Mouse (Mus musculus) frontal cortex, postnatal 14 days (tissue): ENCODE measurements at regions not wholly inside any gene's neighbourhood (a gene's known extent, or its start where the extent isn't known, plus 50 kb on each side); places are given as distances from the start of the nearest gene placed in this dataset.

ENCODE experiments used
- DNase-seq, 2 experiments: peaks; one replicate each; pipeline ENCODE4 v3.0.0; 2022; ENCODE audit warnings: low spot score in 2 of 2

DNA sequence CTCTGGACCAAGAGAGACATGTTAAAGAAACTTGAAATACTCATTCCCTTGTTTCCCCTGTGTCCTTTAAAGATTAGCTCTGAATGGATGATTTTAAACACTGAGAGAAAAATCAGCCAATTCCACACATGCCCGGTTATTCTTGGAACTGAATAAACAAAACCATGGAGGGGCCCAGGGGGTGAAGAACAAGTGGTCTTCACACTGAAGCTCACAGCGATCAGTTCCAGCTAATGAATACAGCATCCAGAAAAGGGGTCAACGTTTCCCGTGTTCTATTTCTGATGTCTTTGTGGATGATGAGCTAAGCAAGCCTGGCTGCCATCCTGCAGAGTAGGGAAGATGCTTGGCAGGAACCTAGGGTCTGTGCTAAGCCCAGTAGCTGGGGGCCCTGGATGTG lies 182.3 kb downstream of the Irs2 start:
- no peak for DNase-seq

GRCm38 (mm10) chr8:10825192-10825926 lies 182.9 kb downstream of the Irs2 start:
- no peak for DNase-seq

DNA sequence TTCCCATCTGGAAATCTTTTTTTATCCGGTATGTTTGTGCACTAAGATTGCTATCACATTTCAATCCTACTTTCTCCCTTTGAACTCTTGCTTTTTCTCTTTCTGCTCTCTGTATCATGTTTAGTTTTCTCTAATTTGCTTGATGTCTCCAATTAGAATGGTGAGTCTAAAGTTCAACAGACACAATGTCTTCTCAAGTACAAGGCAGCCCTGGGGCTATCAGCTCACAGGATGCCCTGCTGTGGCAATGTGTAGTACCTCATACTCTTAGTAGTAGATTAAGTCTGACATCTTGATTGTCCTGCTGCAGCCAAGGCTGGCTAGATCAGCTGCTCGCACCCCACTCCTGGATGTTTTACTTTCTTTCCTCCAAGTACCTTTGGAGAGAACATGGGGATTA lies 186.4 kb downstream of the Irs2 start:
- DNase-seq, result no peak

DNA sequence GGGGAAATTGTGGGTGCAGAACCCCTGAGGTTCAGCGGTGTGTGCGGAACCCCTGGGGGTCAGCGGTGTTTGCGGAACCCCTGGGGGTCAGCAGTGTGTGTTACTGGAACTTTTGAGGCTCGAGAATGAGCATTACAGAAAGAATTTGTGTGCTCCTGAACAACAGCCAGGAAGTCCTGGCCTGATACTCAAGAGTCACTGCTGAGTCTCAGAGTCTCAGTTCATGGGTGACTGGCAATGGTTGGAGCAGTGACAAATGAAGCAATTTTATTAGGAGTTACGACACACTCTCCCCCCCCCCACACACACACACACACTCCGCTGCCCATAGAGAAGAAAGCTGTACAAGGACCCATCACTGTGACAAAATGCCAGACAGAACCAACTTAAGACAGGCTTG lies 193.8 kb downstream of the Irs2 start:
- no peak for DNase-seq

DNA sequence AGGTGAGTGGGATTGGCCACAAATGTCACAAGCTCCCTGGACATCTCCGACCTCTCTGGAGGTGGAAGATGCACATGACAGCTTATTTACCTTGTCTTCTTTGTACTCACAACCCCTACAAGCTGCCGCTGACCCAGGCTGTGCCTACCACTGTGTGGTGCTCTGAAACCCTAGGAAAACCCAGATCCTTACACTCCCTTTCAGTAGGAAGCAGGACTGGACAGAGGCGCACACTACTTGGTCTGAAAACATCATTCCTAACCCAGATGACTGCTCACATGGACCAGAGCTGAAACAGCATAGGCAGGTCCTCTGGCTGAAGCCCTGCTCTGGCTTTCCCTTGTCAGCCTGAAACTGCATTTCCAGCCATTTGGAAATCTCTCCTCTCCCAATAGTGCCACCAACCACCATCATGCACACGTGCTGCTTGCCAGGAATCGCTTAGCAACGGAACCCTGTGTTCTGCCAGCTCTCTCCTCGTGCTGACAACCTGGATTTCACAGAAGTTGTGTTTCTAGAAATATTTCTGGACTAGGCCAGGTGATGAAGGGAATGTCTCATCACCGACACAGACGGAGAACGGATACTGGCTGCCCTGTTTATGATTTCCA lies 196.1 kb downstream of the Irs2 start:
- DNase-seq, result peak; percentile 43 to 54

DNA sequence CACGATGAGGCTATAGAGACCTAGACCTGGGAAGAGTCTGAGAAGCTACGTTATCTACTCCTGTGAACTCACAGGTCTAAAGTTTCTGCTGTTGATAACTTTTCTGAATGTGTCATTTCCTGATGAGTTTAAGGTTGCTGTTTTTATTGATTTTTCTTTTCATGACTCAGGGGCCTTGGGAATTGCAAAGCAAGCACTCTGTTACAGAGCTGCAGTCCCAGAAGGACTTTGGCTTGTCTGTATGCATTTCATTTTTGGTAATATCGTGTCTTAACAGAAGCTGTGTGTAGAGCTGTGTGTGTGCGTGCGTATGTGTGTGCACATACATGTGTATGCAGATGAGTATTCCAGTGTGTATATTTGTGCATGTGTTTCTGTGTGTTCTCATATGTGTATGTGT lies 201.2 kb downstream of the Irs2 start:
- DNase-seq, result no peak

- no peak for DNase-seq
Observed at GRCm38 (mm10) chr8:10805405-10806151, 202.7 kb downstream of the Irs2 start.

DNA sequence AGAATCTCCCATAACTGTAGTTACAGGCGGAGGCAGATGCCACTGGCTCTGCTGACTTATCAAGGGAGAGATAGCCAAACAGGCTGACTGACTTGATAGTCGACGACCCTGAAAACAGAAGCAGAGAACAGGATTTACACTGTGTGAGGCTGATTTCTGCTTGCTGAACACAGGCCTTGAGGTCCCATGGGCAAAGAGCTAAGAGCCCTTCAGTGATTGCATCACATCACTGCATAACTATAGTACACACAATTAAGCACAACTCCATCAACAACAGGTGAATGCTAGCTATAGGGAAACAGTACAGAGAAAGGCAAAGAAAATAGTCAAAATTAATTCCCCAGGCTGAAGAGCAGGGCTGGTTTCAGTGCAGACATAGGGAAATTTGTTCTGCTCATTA lies 203.3 kb downstream of the Irs2 start:
- no peak for DNase-seq

DNA sequence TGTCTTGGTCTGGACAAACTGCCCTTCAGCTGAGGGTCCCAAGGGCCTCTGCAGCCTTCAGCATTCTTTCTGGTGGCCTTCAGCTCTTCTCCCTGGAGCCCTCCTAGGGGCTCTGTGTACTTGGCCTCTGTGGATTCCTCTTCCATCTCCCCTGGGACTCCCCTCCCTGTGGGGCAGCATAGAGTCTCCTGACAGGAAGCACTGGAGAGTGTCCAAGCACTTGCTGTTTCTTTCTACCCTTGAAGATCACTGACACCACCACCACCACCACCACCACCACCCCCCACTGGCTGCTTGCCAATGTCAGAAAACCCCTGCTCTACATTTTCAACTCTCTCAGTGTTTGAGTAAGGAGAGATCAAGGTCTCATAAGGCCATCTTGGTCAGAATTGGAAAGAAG lies 206.3 kb downstream of the Irs2 start:
- no peak for DNase-seq

DNA sequence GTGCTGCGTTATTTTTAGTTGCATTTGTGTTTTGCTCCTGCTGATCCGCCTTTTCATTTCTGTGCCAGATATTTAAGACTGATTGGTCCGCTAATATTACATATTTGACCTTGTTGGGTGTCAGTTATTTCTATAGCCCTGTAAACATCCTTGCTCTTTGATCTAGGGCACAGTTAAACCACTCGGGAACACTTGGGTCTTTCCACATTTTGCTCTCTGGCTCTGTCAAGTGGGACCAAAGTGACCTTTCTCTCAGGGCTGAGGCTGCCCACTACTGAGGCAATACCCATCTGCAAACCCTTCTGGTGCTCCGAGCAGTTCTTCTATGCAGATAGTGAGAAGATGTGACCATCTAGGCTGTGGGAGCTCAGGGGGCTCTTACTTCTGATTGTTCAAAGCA lies 206.7 kb downstream of the Irs2 start:
- DNase-seq, result no peak

DNA sequence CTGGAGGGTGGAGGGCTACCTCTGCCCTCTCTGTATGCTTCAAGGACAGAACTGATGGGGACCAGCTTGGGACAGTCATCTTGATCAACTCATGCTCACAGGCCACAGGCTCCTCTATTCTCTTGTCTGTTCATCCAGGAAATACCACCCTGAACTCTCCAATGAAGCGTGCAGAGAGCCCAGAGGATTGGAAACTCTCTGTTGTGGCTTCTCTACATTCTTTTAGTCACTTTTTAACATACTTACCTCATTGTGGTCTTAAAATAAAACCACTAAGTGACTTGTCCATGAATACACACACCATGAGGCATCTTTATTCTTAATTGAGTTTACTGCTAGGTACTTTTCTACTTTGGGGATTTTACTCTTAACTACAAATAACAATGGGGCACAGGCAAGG lies 209.8 kb downstream of the Irs2 start:
- no peak for DNase-seq

DNA sequence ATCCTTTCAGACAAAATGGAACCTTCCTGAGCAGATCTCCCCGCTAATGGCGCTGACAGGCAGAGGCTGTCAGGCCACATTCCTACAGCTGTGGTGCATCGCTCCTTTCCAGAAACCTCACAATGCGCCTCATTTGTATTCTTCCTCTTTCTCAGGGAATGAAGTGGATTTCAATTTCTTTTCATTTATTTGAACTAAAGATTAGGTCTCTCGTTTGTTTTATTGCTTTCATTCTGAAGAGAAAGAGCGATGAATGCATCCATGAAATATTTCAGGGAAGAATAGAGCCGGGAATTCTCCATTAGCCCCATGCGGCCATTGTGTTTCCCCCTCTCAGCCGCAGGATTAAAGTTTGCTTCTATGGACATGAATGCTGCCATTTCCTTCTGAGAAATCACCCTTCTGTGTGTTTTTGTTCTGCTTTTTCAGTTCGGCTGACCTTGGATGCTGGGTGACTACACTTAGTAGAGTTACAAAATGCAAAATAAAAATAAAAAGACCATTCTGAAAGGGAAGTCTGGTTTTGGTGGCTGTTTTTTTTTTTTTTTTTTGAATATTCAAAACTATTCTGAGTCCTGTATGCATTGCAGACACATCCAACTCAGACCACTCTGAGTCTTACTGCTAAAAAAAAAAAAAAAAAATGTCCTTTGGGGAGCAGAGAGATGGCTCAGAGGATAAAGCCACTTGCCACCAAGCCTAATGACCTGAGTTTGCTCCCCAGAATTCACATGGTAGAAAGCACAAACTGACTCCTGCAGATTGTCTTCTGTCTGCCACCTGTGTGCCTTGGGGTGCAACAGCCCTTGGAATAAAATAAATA lies 213.7 kb downstream of the Irs2 start:
- DNase-seq, result no peak

DNA sequence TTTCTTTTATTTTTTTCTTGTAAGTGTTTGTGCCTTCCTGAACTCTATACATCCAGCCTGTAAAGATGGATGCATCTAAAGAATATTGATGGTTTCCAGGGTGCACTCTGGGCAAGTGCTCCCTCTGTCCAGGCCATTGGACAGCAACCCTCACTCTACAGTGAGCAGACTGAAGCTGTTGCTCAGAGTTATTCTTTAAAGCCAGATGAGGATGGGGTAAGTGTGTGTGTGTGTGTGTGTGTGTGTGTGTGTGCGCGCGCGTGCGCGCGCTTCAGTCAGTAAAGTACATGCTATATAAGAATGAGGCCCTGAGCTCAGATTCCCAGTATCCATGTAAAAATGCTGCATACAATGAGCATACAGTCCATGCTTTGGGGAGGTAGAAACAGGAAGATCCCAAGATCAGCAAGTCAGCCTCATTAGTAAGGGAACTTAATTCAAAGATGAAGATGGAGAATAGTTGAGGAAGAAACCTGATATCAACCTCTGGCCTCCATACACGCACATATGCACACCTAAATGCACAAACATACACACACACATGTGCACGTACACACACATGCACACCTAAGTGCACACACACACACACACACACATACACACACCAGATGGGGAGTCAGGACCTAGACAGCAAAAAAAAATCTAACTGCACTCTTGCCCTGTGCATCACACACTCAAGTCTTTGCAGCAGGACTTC lies 214.4 kb downstream of the Irs2 start:
- no peak for DNase-seq

GRCm38 (mm10) chr8:10788496-10789200 lies 219.6 kb downstream of the Irs2 start:
- DNase-seq, result no peak

GRCm38 (mm10) chr8:10785801-10786200 lies 222.5 kb downstream of the Irs2 start:
- DNase-seq, result no peak

GRCm38 (mm10) chr8:10785311-10785710 lies 222.9 kb downstream of the Irs2 start:
- DNase-seq, result no peak

- DNase-seq, result no peak
Observed at GRCm38 (mm10) chr8:10784481-10784880, 223.8 kb downstream of the Irs2 start.

DNA sequence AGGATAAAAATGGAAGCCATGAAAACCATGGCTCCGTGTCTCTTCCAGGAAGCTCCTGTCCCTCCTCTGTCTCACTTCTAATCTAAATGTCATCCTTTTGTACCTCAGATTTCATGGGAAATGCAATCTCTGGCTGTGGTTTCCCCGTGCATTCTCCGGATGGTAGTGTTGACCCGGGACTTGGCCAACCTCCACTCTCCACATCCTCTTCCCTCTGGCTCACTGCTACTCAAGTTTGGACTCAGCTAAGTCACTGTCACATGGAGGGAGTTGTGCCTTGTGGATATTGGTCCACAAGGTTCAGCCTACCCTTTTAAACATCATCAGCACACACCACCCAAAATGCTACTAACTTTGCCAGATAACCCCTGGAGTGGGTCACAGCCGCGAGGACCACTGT lies 226.4 kb downstream of the Irs2 start:
- DNase-seq, result no peak

- DNase-seq, result no peak
Observed at GRCm38 (mm10) chr8:10779636-10780035, 228.6 kb downstream of the Irs2 start.

- no peak for DNase-seq
Observed at GRCm38 (mm10) chr8:10775202-10776010, 232.9 kb downstream of the Irs2 start.
